Mouse (Mus musculus): Measurements from ENCODE around the gene Abca17. TPM values are rescaled to one million over a fixed set of nuclear protein-coding genes. Genes with fewer than 3 reads are reported as not detected.

Gene Abca17
- polyA plus RNA-seq, 1 experiment from 2014 or later: not detected

DNA sequence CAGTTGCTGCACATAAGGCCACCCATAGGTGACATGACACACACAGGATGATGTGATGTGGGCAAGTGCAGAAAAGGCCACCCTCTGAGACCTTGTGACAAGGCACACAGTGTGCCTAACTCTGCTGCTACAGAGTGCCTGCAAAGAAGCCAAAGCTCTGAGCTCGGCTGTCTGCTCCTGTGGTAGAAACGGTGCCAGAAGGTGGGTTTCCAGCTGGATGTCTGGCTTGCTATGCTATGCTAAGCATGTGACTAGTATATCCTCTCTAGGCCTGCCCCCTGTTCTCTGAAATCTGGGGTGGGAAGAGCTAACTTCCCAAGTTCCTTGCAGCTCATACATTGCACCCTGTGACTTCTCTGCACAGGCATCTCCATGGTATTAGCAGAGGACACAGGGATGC lies 86.1 kb downstream of the Abca17 start:
- no peaks in the 10 kb centered on the region for H3K4me1 ChIP-seq (ENCODE audit: control insufficient read depth, insufficient read depth, low read length)
- H3K9ac ChIP-seq (ENCODE audit: low read length): no peak overlapping the region
- no peak overlapping the region for H3K27ac ChIP-seq (ENCODE audit: low read length)
- H3K4me3 ChIP-seq (ENCODE audit: low read length): no peak overlapping the region
- H3K4me2 ChIP-seq (ENCODE audit: low read depth, low read length): no peak overlapping the region
- no peaks in the 10 kb centered on the region for H3K36me3 ChIP-seq (ENCODE audit: control insufficient read depth, insufficient read depth)
- no peaks in the 10 kb centered on the region for H3K27me3 ChIP-seq (ENCODE audit: control insufficient read depth, insufficient read depth, low read length)
- WGBS: 75% methylated on average over 2 of the region's 2 CpGs
- H3K9me3 ChIP-seq (replicated peaks; ENCODE audit: control insufficient read depth, low read length): 0 out of 2 replicates have a peak, but pooled peaks cover 2% of the 10 kb centered on the region
- ATAC-seq (replicated peaks; ENCODE audit: extremely low read depth, insufficient read depth, low FRiP score): no peak

- Histone ChIP-seq H3K4me2 (ENCODE audit: low read depth, low read length) (no peak overlapping the region), H3K9ac (ENCODE audit: low read length) (no peak overlapping the region), H3K36me3 (ENCODE audit: control insufficient read depth, insufficient read depth) (no peaks in the 10 kb centered on the region), H3K4me3 (ENCODE audit: low read length) (no peak overlapping the region), H3K4me1 (ENCODE audit: control insufficient read depth, insufficient read depth, low read length) (no peaks in the 10 kb centered on the region), H3K9me3 (replicated peaks; ENCODE audit: control insufficient read depth, low read length) (0 out of 2 replicates have a peak, but pooled peaks cover 2% of the 10 kb centered on the region), H3K27me3 (ENCODE audit: control insufficient read depth, insufficient read depth, low read length) (no peaks in the 10 kb centered on the region), H3K27ac (ENCODE audit: low read length) (no peak overlapping the region)
- no peak for ATAC-seq (replicated peaks; ENCODE audit: extremely low read depth, insufficient read depth, low FRiP score)
- WGBS: 52% methylated on average over 4 of the region's 4 CpGs
Measured at GRCm38 (mm10) chr17:24260516-24260915, 90.4 kb downstream of the Abca17 start.

DNA sequence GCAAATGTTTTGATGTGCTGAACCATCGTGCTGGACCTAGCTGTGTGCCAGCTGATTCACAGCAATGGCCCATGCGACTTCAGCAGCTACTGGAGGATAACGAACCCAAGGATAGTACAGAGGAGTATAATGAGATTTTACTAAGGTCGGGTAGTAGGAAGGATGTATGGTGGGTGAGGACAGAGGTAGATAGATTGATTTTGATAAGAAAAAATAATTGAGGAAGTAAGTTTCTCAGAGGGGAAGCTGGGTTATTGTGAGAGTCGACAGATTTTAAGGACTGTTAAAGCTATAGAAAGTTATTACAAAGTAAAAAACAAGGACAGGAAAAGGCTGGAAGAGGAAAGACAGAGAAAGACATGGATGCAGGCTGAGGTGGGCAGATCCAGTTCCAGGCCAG lies 91.2 kb downstream of the Abca17 start:
- WGBS: 66% methylated on average over 5 of the region's 5 CpGs
- H3K4me3 ChIP-seq (ENCODE audit: low read length): no peak overlapping the region
- H3K4me1 ChIP-seq (ENCODE audit: control insufficient read depth, insufficient read depth, low read length): no peaks in the 10 kb centered on the region
- no peaks in the 10 kb centered on the region for H3K36me3 ChIP-seq (ENCODE audit: control insufficient read depth, insufficient read depth)
- H3K4me2 ChIP-seq (ENCODE audit: low read depth, low read length): no peak overlapping the region
- ATAC-seq (replicated peaks; ENCODE audit: extremely low read depth, insufficient read depth, low FRiP score): no peak
- H3K9ac ChIP-seq (ENCODE audit: low read length): no peak overlapping the region
- H3K27me3 ChIP-seq (ENCODE audit: control insufficient read depth, insufficient read depth, low read length): no peaks in the 10 kb centered on the region
- H3K9me3 ChIP-seq (replicated peaks; ENCODE audit: control insufficient read depth, low read length): 0 out of 2 replicates have a peak, but pooled peaks cover 2% of the 10 kb centered on the region
- no peak overlapping the region for H3K27ac ChIP-seq (ENCODE audit: low read length)

- Histone ChIP-seq H3K4me1 (ENCODE audit: control insufficient read depth, insufficient read depth, low read length) (no peaks in the 10 kb centered on the region), H3K9me3 (replicated peaks; ENCODE audit: control insufficient read depth, low read length) (0 out of 2 replicates have a peak, but pooled peaks cover 1% of the 10 kb centered on the region), H3K9ac (ENCODE audit: low read length) (no peak overlapping the region), H3K27ac (ENCODE audit: low read length) (no peak overlapping the region), H3K4me3 (ENCODE audit: low read length) (no peak overlapping the region), H3K4me2 (ENCODE audit: low read depth, low read length) (no peak overlapping the region), H3K27me3 (ENCODE audit: control insufficient read depth, insufficient read depth, low read length) (no peaks in the 10 kb centered on the region), H3K36me3 (ENCODE audit: control insufficient read depth, insufficient read depth) (no peaks in the 10 kb centered on the region)
- ATAC-seq (replicated peaks; ENCODE audit: extremely low read depth, insufficient read depth, low FRiP score): no peak
- 73% methylated on average over 4 of the region's 4 CpGs for WGBS
Measured at GRCm38 (mm10) chr17:24258981-24259380, 91.9 kb downstream of the Abca17 start.

DNA sequence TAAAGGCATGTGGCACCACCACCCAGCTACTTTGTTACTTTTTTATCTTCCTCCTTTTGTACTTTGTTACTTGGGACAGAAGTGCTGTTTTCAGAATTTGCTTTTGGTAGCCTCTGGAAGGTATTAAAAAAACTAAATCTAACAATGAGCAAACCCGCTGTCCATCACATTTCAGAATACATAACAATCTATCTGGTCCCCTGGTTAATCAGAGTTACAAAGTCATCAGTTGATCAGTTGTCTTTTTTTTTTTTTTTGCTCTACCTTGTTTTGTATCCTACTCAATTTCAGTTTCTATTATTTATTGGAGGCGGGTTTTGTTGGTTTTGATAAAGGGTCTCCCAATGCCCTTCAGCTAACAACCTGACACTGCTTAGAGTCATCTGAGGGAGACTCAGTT lies 98.5 kb downstream of the Abca17 start:
- H3K9ac ChIP-seq (ENCODE audit: low read length): peak overlapping the region; percentile 84; the same call in 1 of the 2 replicates
- H3K4me2 ChIP-seq (ENCODE audit: low read depth, low read length): peak overlapping the region; percentile 88
- peaks cover 17% of the 10 kb centered on the region for H3K36me3 ChIP-seq (ENCODE audit: control insufficient read depth, insufficient read depth)
- H3K4me3 ChIP-seq (ENCODE audit: low read length): no peak overlapping the region
- H3K9me3 ChIP-seq (replicated peaks; ENCODE audit: control insufficient read depth, low read length): no peaks in the 10 kb centered on the region
- no peak overlapping the region for H3K27ac ChIP-seq (ENCODE audit: low read length)
- ATAC-seq (replicated peaks; ENCODE audit: extremely low read depth, insufficient read depth, low FRiP score): no peak
- WGBS: 97% methylated on average over 2 of the region's 2 CpGs
- peaks cover 11% of the 10 kb centered on the region for H3K4me1 ChIP-seq (ENCODE audit: control insufficient read depth, insufficient read depth, low read length)
- H3K27me3 ChIP-seq (ENCODE audit: control insufficient read depth, insufficient read depth, low read length): no peaks in the 10 kb centered on the region

DNA sequence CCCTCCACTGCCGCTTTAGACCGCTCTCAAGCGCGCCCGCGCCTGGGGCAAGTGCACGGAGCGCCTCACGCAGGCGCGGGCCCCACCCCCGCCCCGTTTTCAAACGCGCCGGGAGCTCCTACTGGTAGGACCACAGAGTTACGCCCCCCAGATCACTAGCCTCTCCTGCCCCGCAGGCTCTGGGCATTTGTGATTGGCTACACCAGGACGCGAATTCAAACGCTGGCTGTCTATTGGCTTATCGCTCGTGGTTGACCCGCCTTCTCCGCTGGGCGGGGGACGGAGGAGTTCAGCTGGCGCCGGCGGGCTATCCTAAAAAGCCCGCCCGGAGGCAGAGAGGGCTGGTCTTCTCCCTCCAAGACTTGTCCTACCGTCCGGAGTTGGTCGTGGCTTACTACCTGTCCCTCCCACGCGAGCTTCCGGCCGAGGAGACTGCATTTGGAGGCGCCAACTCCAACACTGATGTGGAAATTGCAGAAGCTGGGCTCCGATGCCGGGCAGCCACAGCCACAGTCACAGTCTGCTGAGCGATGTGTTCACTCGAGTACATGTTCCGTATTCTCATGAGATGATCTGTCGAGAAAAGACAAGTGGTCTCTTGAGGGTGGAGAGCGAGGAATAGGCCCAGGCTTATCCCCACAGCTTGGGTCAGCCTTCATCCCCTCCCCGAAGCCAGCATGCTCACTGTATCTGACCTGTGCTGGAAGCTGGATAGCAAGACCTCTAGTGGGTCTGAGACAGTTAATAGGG lies 99.4 kb downstream of the Abca17 start, which contains the start of gene Ccnf:
Ccnf (minus strand) TSS at position 165 of the 750 bp plus-strand sequence.
- Histone ChIP-seq H3K4me1 (ENCODE audit: control insufficient read depth, insufficient read depth, low read length) (peaks cover 11% of the 10 kb centered on the region), H3K4me3 (ENCODE audit: low read length) (peak within 1 kb of the TSS; percentile 91), H3K36me3 (ENCODE audit: control insufficient read depth, insufficient read depth) (peaks cover 24% of the 10 kb centered on the region), H3K9me3 (replicated peaks; ENCODE audit: control insufficient read depth, low read length) (no peaks in the 10 kb centered on the region), H3K4me2 (ENCODE audit: low read depth, low read length) (peak within 1 kb of the TSS; percentile 88), H3K27ac (ENCODE audit: low read length) (peak within 1 kb of the TSS; percentile 85), H3K27me3 (ENCODE audit: control insufficient read depth, insufficient read depth, low read length) (no peaks in the 10 kb centered on the region), H3K9ac (ENCODE audit: low read length) (peak within 1 kb of the TSS; percentile 92)
- peak; percentile 100 for ATAC-seq (replicated peaks; ENCODE audit: extremely low read depth, insufficient read depth, low FRiP score)
- under 1% methylated on average over 48 of the region's 48 CpGs for WGBS

GRCm38 (mm10) chr17:24250988-24251319 lies 99.9 kb downstream of the Abca17 start:
- Histone ChIP-seq H3K9me3 (replicated peaks; ENCODE audit: control insufficient read depth, low read length) (no peaks in the 10 kb centered on the region), H3K36me3 (ENCODE audit: control insufficient read depth, insufficient read depth) (peaks cover 28% of the 10 kb centered on the region), H3K4me2 (ENCODE audit: low read depth, low read length) (peak overlapping the region; percentile 81), H3K4me1 (ENCODE audit: control insufficient read depth, insufficient read depth, low read length) (peaks cover 11% of the 10 kb centered on the region), H3K9ac (ENCODE audit: low read length) (peak overlapping the region; percentile 92), H3K27ac (ENCODE audit: low read length) (peak overlapping the region; percentile 73), H3K27me3 (ENCODE audit: control insufficient read depth, insufficient read depth, low read length) (no peaks in the 10 kb centered on the region), H3K4me3 (ENCODE audit: low read length) (peak overlapping the region; percentile 91)
- ATAC-seq (replicated peaks; ENCODE audit: extremely low read depth, insufficient read depth, low FRiP score): no peak
- WGBS: under 1% methylated on average over 32 of the region's 32 CpGs

GRCm38 (mm10) chr17:24248641-24249040 lies 102.2 kb downstream of the Abca17 start:
- no peaks in the 10 kb centered on the region for H3K27me3 ChIP-seq (ENCODE audit: control insufficient read depth, insufficient read depth, low read length)
- no peak overlapping the region for H3K27ac ChIP-seq (ENCODE audit: low read length)
- peaks cover 11% of the 10 kb centered on the region for H3K4me1 ChIP-seq (ENCODE audit: control insufficient read depth, insufficient read depth, low read length)
- ATAC-seq (replicated peaks; ENCODE audit: extremely low read depth, insufficient read depth, low FRiP score): no peak
- H3K9me3 ChIP-seq (replicated peaks; ENCODE audit: control insufficient read depth, low read length): peaks cover 6% of the 10 kb centered on the region
- H3K9ac ChIP-seq (ENCODE audit: low read length): no peak overlapping the region
- H3K36me3 ChIP-seq (ENCODE audit: control insufficient read depth, insufficient read depth): peaks cover 46% of the 10 kb centered on the region
- H3K4me2 ChIP-seq (ENCODE audit: low read depth, low read length): no peak overlapping the region
- 94% methylated on average over 2 of the region's 2 CpGs for WGBS
- H3K4me3 ChIP-seq (ENCODE audit: low read length): no peak overlapping the region

DNA sequence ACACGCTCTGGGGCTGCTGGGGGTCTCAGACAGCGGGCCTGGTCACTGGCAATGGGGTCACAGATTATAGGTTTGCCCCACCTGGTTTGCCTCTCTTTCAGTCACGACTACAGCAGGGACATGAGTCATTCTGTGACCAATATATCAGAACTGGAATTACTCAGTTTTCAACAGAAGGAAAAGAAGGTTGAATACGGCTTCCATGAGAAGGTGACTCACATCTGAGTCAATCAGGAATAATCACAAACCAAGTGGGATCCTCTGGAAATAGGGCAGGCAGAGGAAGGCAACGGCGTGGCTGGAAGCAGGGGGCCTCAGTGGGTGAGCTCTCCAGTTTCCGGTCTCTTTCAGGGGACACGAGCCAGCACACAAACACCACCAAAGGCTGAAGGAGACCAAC lies 106.8 kb downstream of the Abca17 start:
- no peak for ATAC-seq (replicated peaks; ENCODE audit: extremely low read depth, insufficient read depth, low FRiP score)
- Histone ChIP-seq H3K27me3 (ENCODE audit: control insufficient read depth, insufficient read depth, low read length) (no peaks in the 10 kb centered on the region), H3K4me2 (ENCODE audit: low read depth, low read length) (no peak overlapping the region), H3K9me3 (replicated peaks; ENCODE audit: control insufficient read depth, low read length) (peaks cover 9% of the 10 kb centered on the region), H3K27ac (ENCODE audit: low read length) (no peak overlapping the region), H3K9ac (ENCODE audit: low read length) (no peak overlapping the region), H3K4me1 (ENCODE audit: control insufficient read depth, insufficient read depth, low read length) (no peaks in the 10 kb centered on the region), H3K4me3 (ENCODE audit: low read length) (no peak overlapping the region), H3K36me3 (ENCODE audit: control insufficient read depth, insufficient read depth) (peaks cover 83% of the 10 kb centered on the region)
- 96% methylated on average over 8 of the region's 8 CpGs for WGBS

Measured in heart, embryonic 16.5 days (tissue).